Mouse (Mus musculus) embryonic stem cell, embryonic (primary cell): ENCODE measurements around the gene Olfr521.
"Not testable (repeated sequence)": the region's sequence is repeated elsewhere in the genome, so short reads cannot be mapped to it uniquely, and the experiment has no call there.

Experiments used
- CTCF ChIA-PET, 4 experiments: fragments of 300-600 bp in 2 of 4; fragments of 350-600 bp in 2 of 4; sonication (Branson Sonifier 250); formaldehyde crosslinking; loops; one replicate each; lab custom pipeline; 2022; ENCODE audit warnings: inconsistent platforms in 2 of 4; lab: Charles Lee
- POLR2A ChIA-PET, 4 experiments: fragments of 300-600 bp in 2 of 4; fragments of 350-600 bp in 2 of 4; sonication (Branson Sonifier 250); formaldehyde crosslinking; loops; one replicate each; lab custom pipeline; 2022; ENCODE audit warnings: antibody characterized with exemption in 4 of 4, inconsistent platforms in 1 of 4; lab: Charles Lee

The Olfr521 gene

DNA sequence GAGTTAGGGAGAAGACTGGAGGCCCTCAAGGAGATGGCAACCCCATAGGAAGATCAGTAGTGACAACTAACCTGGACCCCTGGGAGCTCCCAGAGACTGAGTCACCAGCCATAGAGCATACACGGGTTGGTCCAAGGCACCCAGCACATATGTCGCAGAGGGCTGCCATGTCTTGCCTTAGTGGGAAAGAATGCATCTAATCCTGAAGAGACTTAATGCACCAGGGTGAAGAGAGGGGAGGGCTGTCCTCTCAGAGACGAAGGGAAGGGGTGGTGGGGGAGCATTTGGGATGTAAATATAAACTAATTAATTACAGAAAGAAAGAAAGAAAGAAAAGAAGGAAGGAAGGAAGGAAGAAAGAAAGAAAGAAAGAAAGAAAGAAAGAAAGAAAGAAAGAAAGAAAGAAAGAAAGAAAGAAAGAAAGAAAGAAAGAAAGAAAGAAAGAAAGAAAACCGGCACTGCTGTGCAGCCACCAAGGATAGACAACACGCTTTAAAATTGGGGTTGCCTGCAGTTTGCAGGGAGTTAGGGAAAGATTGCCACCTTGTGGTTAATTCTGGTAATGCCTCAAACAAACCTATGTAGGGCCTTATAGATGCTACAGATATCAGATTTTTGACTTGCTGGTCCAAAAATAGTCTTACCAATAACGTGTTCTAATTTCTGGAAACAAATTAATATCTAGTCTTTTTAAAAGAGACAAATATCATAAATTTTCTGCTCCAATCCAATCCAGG is 34.8 kb downstream of the Olfr521 start:
- ChIA-PET POLR2A (no interaction called here), CTCF (interaction anchor here in 3 of 4 experiments (0.9 to 2.1 kb wide), 4 partner anchors 79 to 298 kb away, joined by 3 to 6 read pairs (median 4); no protein-coding TSS in a partner anchor)

DNA sequence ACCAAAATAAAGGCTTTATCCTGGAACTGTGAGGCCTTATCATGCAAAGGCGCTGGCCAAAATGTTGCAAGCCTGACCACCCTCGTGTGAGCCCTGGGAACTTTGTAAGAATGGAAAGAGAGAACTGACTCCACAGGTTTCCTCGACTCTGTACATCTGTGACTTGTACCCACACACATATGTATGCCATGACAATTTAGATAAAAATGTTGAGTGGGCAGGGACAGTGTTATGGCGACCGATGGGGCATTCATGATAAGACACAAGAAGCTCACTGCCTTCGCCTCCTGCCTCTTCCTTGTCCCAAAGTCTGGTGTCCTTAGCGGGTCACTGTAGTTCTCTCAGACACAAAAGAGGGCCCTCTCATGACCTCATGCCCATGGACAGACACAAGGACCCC is 35.8 kb downstream of the Olfr521 start:
- CTCF ChIA-PET: interaction anchor here in 2 of 4 experiments (0.5 to 0.9 kb wide), 2 partner anchors 93 to 726 kb away, joined by 3 to 4 read pairs; no protein-coding TSS in a partner anchor
- POLR2A ChIA-PET: no interaction called here

DNA sequence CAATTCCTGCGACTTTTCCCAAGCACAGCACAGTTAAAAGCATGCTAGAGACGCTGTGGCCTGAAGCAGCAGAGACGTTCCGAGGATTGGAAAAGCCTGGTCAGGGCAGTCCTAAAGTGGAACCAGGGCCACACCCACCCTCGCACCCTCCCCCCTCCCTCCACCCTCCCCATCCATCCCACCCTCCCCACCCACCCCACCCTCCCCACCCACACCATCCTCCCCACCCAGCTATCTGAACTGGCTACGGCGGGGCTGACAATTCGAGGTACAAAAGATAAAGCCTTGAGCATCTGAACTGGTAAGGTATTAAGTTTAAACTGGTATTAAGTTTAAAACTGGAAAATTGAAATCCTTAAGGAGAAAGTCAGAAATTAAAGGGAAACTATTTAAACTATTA is 40.2 kb downstream of the Olfr521 start:
- POLR2A ChIA-PET: interaction anchor here in 1 of 4 experiments (1.0 kb wide), 1 partner anchor 20 kb away, joined by 3 read pairs; no protein-coding TSS in a partner anchor
- CTCF ChIA-PET: interaction anchor here in 3 of 4 experiments (0.8 to 1.5 kb wide), 3 partner anchors 10 to 177 kb away, joined by 3 to 7 read pairs (median 3); no protein-coding TSS in a partner anchor

DNA sequence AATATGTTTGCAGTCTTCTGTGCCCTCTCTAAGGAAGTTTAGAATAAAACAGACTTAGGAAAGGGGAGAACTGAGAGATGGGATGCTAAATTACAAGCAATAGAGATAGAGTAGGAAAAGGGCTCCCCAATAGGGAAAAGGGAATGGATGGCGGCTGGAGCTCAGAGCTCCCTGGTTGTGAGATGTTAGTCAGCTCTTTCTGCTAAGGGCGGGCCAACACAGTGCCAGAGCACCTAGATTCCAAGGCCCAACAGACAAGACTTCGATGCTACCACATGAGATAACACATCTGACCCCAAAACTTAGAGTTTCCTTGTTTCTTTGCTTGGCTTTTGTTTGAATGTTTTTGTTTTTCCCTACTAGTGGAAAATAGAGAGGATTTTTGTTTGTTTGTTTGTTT is 40.7 kb downstream of the Olfr521 start:
- ChIA-PET POLR2A (interaction anchor here in 1 of 4 experiments (0.5 kb wide), 1 partner anchor 217 kb away, joined by 5 read pairs; no protein-coding TSS in a partner anchor), CTCF (interaction anchor here in 3 of 4 experiments (0.5 to 1.5 kb wide), 3 partner anchors 9 to 575 kb away, joined by 3 to 7 read pairs (median 3); no protein-coding TSS in a partner anchor)

DNA sequence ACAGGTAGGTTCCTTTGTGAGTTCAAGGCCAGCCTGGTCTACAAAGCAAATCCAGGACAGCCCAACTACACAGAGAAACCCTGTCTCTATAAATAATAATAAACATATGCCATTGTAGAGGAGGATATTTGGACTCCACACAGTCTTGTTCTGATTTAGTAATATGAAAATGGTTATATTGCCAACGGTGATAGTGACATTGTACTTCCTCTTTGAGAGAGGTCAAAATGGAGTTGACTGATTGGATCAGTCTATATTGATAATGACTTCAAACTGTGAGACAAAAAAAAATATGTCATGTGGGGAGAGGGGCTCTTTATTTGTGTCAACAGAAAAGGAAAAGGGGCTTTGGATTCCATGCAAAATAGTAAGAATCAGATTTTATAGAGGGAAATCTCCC is 42.0 kb downstream of the Olfr521 start:
- ChIA-PET POLR2A (no interaction called here), CTCF (interaction anchor here in 1 of 4 experiments (0.6 kb wide), 1 partner anchor 337 kb away, joined by 4 read pairs; no protein-coding TSS in a partner anchor)

DNA sequence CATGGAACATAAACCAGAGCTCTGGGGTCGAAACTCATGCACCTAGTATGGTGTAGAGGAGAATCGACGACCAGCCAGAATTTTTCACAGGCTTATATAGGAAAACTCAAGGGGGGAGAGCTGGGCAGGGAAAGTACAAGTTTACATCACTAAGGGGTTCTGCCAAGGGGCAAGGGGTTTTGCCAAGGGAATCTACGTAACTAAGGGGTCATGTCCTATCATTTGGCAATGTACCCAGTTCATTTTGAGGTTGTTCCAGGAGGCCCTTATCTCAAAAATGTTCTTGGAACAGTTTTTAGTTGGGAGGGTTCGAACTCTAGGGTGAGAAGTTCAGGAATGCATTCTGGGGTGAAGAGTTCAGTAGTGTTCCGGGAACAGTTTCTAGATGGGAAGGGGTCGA is 43.7 kb downstream of the Olfr521 start:
- POLR2A ChIA-PET, CTCF ChIA-PET: not testable (repeated sequence)

DNA sequence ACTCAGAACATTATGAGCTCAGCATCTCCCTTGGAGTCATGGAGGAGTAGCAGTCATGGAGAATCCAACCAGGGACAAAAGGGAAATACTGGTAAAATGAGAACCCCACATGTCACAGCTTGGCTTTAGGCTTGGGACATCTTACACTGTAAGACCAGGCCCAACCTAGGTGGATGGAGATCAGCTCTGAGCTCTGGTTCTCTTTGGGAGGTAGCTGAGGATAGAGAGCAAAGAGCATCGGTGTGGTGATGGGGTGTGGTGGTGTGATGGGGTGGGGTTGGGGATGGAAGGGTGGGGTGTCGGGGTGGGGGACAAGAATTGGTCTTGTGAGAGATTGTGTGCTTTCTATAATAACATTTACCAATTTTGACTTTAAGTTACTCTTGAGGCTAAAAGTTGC is 47.5 kb downstream of the Olfr521 start:
- ChIA-PET POLR2A (interaction anchor here in 3 of 4 experiments (0.6 to 1.6 kb wide), 6 partner anchors 10 to 321 kb away, joined by 3 to 4 read pairs (median 3); no protein-coding TSS in a partner anchor), CTCF (interaction anchor here in 3 of 4 experiments (0.6 to 1.3 kb wide), 3 partner anchors 10 to 219 kb away, joined by 3 read pairs; no protein-coding TSS in a partner anchor)

DNA sequence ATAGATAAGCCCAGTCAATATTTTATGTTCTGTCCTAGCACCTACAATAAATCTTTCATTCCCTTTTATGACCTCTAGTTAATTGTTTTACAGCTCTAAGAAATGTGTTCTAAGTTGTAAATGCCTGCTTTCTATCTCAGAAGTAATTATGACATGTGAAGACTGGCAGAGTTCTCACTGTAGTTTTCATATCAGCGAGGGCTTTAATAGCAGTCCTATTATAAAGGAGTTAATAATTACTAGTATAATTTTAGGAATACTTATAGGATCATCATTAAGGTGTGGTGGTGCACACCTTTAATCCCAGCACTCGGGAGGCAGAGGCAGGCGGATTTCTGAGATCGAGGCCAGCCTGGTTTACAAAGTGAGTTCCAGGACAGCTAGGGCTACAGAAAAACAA is 48.4 kb downstream of the Olfr521 start:
- ChIA-PET CTCF (interaction anchor here in 3 of 4 experiments (0.6 to 2.2 kb wide), 6 partner anchors 11 to 311 kb away, joined by 3 to 7 read pairs (median 4); no protein-coding TSS in a partner anchor), POLR2A (interaction anchor here in 1 of 4 experiments (1.6 to 2.8 kb wide), 3 partner anchors 11 to 310 kb away, joined by 3 to 10 read pairs (median 3); partner anchors contain the start of genes Neu3 and Pold3)

DNA sequence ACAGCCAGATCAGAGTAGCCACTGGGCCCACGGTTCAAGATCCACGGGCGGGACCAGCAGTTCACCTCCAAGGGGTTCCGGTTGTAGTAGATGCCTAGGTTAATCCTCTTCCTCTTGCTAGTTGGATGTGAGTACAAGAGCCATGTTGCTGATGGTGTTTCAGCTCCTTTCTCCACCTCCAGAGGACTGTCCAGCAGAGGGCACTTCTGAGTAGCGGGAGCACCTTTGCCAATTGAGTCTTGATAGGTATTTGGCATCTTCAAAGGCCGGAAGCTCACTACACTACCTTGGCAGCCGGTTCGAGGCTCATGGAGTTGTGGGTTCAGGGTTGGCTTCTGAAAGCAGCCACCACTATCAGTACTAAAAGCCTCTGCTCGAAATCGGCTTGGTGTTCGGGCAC is 50.1 kb downstream of the Olfr521 start:
- POLR2A ChIA-PET: interaction anchor here (0.5 to 2.8 kb wide), 13 partner anchors 9 to 331 kb away, joined by 3 to 10 read pairs (median 3); partner anchors contain the start of genes Neu3 (in 2 of the 4), Pold3 (in 2 of the 4) and Rps3 (in 1 of the 4)
- CTCF ChIA-PET: interaction anchor here (0.5 to 2.7 kb wide), 43 partner anchors 9 to 824 kb away, joined by 3 to 27 read pairs (median 4); partner anchors contain the start of genes Rnf169 (in 1 of the 4) and Xrra1 (in 1 of the 4)

DNA sequence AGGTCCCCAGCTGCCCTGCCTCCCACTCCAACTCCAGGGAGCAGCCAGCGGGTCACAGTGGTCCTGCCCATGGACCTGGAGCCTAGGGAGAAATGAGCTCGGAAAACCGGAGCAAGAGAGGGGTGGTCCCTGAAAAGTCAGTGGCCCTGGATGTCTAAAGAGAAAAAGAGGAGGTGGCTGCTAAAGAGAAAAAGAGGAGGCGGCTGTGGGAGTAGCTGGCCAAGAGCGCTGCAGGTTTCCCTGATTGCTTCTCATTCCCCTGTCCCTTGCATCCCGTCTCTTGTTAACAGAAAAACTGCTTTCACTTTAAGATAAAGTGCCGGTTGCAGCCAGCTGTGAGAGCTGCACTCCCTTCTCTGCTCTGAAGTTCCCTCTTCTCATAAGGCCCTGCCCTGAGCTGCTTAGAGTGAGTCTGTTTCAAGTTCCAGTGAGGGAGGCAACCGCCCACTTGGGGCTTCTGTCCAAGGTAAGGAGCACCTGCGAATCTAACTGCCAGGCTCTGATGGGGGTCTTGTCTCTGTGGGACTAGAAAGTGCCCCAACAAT is 54.9 kb downstream of the Olfr521 start:
- POLR2A ChIA-PET, CTCF ChIA-PET: not testable (repeated sequence)
